Mouse (Mus musculus): ENCODE measurements around the gene Rapgef4. TPM values are rescaled to one million over a fixed set of nuclear protein-coding genes. Genes with fewer than 3 reads are reported as not detected.

Rapgef4 gene
- polyA plus RNA-seq, 1 experiment: 4.0 TPM

DNA sequence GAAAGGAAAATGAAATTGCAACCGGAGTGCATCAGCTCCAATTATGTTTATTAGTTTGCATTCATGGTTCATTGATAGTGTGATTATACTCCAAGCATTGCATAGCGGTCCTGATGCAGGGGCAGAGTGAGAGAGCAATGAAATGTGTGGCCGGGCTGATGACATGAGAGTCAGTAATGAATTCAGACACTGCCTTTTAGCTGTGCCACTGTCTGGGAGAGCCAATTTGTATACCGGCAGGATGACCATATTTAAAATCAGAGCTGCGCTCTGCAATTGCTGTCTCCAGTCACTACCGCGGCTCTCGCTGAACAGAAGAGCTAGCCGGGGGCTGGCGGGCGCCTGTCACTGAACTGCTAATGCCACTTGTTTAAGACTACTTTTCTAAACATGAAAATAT lies 197.5 kb downstream of the Rapgef4 start:
- no peak for DNase-seq (ENCODE audit: low read depth)

DNA sequence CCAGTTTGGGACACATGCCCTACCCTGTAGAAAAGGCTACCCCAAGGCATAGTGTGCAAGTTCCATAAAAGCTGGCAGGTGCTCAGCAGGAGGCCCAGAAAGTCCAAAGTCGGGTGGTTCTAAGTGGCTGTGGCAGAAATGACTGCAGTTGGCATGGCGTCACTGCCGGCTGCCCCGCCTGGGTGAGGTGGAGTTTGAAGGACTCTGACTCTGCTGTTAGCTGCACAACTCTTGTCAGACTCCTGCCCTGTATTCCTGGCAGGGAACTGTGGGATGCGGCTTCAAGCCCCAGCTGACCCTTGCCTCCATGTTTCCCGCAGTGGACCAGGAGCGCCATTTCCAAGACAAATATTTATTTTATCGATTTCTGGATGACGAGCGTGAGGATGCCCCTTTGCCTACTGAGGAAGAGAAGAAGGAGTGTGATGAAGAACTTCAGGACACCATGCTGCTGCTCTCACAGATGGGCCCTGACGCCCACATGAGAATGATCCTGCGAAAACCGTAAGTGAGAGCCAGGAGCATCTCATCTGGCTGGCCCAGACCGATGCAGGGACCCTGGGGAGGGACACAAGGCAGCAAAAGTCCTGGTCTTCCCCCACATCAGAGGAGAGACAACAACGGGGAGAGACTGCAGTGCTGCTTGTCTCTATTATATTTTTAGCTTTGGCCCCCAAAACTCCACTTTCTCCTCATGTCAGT lies 198.7 kb downstream of the Rapgef4 start:
- DNase-seq (ENCODE audit: low read depth): no peak

DNA sequence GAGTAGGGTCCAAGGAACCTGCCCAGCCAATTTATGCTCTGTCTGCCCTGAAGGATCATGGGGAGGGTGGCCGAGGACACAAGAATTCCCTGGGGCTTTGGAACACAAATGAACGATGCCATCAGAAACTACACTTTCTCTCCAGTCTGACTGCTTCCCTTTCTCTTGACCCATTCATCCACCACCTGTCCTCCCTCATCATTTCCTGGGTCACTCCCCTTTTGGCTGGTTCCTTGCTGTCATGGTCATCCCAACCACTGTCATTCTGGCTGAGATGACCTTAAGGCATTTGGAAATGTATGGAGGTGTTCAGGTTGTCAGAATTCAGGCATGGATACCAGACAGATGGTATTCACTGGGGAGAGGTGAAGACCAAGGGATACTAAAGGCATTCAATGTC lies 200.4 kb downstream of the Rapgef4 start:
- DNase-seq (ENCODE audit: low read depth): no peak

DNA sequence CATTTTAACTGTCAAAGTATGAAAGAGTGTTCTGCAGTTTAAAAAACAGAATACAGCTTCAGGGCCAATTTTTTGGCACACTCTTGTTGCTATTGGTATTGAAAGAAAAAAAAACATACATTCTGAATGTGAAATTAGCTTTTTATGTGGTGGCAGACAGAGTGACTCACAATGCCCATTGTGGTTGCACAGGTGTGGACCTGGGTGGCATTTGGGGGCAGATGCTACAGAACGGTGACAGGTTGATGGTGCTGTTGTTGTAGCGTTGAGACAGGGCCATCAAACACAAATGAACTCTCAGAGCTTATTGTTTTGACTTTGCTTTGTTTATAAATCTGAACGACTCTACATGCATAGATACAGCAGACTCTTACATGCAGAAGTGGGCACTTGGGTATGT lies 202.7 kb downstream of the Rapgef4 start:
- DNase-seq (ENCODE audit: low read depth): no peak

DNA sequence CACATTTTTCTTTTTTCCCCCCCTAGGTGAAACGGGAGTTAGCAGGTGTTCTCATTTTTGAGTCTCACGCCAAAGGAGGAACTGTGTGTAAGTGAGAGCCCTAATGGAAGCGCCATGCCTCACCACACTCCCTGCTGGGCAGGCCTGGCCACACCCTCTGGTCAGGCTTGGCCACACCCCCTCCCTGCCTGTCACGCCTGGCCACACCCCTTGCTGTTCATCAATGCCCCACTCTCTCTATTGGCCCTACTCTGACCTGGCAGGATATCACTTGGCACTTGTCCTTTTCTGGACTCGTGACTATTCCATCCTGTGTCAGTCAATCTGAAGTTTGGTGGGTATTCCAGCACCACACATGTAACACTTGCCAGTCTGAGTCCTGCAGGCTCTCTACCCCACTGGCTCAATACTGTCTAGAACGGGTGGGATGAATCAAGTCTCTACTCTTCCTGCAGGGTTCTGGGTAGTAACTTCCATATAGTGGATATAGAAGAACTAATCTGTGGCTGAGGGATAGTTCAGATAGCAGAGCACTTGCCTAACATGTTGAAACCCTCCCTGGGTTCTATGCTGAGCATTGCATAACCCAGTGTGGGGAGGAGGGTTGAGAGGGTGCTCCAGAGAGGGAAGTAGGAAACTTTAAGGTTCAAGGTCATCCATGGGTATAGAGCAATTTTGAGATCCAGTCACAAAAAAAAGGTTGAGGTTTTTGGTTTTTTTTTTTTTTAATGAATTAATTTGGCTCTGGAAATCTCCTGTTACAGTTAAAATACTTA lies 215.3 kb downstream of the Rapgef4 start:
- no peak for DNase-seq (ENCODE audit: low read depth)

- no peak for DNase-seq (ENCODE audit: low read depth)
These were observed 216.0 kb downstream of the Rapgef4 start for GRCm38 (mm10) chr2:72197026-72197425.

DNA sequence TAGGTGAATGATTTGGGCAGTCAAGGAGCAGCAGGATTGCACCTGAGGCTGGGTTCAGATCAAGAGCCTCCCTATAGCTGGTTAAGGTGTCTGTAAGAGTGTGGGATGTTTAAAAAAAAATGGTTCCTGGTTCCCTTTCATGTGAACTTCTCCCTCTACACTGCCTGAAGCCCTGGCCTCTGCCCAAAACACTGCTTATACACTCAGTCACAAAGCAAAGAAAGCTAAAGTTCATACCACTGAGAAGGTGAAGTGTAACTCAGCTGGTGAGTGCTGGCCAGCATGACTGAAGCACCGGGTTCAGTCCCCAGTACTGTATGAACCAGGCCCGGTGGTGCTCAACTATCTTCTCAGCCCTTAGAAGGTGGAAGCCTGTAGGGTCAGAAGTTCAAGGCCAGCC lies 218.4 kb downstream of the Rapgef4 start:
- no peak for DNase-seq (ENCODE audit: low read depth)

DNA sequence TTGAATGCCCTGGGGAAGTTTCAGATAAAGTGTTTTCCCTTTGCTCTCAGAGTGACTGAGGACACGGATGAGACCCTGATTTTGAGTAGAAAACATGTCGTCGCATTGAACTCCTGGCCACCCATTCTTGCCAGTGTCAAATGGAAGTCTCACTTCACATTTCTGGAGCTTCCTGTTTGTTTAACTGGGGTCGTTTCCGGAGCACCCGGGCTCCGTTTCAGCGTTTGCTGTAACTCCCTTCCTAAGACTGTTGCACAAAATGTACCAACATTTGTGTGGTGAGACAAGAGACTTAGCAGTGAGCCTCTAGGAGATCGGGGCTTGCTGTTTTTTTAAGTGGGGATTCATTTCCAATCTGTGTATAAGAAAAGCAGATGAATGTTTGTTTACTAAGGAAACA lies 220.5 kb downstream of the Rapgef4 start:
- no peak for DNase-seq (ENCODE audit: low read depth)

- no peak for DNase-seq (ENCODE audit: low read depth)
These were observed 221.2 kb downstream of the Rapgef4 start for GRCm38 (mm10) chr2:72202252-72202651.

DNA sequence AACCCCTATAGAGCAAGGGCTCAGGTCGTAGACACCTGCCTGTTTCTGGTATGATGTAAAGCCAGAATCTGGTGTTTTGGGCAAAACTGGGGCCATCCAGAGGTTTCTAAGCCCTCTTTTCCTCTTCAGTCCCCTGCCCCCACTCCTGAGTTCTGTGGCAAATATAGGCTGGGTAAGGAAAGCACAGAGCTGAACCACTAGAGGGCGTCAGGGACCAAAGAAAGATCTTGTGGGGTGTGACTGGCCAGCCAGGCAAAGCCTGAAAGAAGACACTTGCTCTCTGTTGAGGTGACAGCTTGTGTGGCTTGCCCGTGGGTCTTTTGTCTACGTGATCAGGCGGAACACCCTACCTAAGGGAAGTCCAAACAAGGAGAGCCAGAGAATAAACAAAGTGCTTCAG lies 222.6 kb downstream of the Rapgef4 start:
- no peak for DNase-seq (ENCODE audit: low read depth)

DNA sequence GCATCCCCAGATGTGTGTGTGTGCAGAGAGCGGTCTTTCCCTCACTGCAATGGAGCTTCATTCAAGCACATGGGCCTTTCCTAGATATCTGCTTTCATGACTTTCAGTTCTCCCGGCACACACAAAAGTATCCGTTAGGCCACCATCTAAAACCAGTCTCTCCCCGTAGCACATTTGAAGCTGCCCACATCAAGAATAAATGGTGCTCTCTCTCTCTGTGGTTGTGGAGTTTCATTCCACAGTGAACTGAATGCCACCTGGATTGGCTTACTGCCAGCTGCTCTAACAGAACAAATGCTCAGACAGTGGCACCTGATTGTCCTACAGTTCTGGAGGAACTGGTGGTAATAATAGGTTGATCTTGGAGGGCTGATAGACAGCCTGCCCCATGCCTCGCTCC lies 224.8 kb downstream of the Rapgef4 start:
- no peak for DNase-seq (ENCODE audit: low read depth)

- no peak for DNase-seq (ENCODE audit: low read depth)
These were observed 225.6 kb downstream of the Rapgef4 start for GRCm38 (mm10) chr2:72206530-72207248.

DNA sequence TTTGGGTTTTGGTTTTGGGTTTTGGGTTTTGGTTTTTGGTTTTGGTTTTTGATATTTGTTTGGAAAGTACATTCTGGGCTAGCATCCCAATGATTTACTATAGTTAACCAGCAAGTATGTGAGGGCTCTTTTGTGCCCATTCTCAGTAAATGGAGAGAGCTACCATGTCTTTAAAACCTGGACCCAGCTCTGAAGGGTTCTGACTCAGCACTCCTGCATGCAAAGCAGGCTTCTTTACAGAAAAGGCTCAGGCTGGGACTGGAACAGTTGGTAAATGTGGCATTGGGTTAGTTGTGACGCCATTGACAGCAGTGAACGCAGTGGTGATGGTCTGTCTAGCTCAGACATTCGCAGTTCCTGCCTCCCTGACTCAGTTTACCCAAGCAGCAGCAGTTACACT lies 236.3 kb downstream of the Rapgef4 start:
- no peak for DNase-seq (ENCODE audit: low read depth)

- no peak for DNase-seq (ENCODE audit: low read depth)
These were observed 238.9 kb downstream of the Rapgef4 start for GRCm38 (mm10) chr2:72219921-72220320.

- DNase-seq (ENCODE audit: low read depth): no peak
These were observed 240.2 kb downstream of the Rapgef4 start for GRCm38 (mm10) chr2:72221283-72221682.

DNA sequence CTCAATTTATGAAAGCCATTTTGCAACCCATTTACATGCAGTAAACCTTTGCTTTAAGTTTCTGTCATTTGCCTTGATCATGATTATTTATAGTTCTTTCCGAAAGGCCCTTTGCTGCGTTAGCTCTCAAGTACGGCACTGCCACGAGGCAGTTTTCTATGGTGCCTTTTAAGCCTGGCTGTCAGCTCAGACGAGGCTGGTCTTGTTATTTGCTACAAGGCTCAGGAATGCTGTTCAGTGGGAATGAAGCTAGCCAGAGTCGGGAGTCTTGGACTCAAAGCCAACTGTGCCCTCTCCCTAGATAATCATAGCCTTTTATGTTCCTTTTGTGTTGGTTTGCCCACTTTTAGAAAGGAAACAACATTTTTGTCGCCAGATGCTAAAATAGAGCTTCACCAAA lies 240.7 kb downstream of the Rapgef4 start:
- no peak for DNase-seq (ENCODE audit: low read depth)

DNA sequence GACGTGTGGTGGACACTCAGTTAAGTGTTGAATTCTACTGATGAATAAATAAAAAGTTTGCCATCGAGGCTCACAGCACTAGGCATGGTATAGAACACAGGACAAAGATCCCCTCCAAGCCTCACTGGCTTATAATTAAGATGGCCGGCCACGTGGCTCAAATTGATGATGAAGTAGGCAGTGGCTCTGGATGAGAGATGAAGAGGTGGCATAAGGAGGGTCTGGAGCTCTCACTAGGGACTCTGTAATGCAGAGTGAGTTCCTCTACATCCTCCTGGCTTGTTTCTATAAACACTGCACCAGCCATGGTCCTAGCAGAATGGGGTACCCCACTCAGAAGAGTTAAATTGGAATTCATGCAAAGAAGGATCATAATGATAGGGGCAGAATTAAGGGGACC lies 241.2 kb downstream of the Rapgef4 start:
- DNase-seq (ENCODE audit: low read depth): no peak

DNA sequence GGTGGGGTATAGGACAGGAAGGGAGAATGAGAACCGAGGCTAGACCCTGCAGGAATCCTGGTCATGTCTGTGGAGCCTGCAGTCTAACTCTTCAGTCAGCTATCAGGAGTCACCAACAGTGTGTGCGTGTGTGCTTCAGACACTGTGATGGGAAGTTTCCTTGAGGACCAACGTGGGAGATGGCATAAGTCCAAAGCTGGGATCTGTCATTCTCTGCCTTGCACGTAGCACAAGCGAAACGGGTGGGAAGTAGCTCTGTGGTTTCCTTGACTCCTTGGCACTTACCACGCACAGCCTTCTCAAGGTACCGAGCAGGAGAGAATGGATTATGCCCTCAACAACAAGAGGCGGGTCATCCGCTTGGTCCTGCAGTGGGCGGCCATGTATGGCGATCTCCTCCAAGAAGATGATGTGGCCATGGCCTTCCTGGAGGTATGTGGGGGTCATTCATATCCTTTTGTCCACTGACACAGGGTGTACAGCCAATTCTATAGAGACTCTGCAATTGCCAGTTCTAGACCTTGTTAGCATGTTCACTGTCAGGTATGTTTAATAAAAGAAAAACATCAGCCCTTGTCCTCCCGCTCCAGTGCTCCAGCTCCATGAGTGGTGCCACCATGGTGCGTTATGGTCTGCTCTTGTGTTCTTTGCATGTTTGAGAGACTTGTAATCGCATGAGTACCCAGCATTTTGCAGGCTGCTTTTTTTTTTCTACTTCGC lies 241.9 kb downstream of the Rapgef4 start:
- DNase-seq (ENCODE audit: low read depth): no peak

GRCm38 (mm10) chr2:72223479-72223878 lies 242.4 kb downstream of the Rapgef4 start:
- no peak for DNase-seq (ENCODE audit: low read depth)

- DNase-seq (ENCODE audit: low read depth): no peak
These were observed 245.0 kb downstream of the Rapgef4 start for GRCm38 (mm10) chr2:72226006-72226405.

- no peak for DNase-seq (ENCODE audit: low read depth)
These were observed 246.4 kb downstream of the Rapgef4 start for GRCm38 (mm10) chr2:72227416-72227815.

DNA sequence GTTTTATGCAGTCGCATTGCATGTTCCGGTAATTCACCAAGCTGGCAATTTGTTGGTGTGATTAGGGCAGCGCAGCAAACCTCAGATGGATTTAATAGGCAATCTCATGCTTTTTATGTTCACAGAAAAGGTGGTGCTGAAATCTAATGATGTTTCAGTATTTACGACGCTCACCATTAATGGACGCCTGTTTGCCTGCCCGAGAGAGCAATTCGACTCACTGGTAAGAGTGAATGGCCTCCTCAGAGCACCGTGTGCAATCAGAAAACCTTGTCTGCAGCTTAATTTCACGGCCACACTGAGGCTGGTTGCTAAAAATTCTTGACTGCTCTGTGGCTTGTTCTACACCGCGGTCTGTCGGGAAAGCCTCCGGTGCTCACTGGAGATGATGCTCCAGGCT lies 247.8 kb downstream of the Rapgef4 start:
- DNase-seq (ENCODE audit: low read depth): no peak
